Mouse (Mus musculus) T-cell, adult 2 months (primary cell): ENCODE measurements around the gene Faap24.

Experiments used
- DNase-seq: peaks from one replicate; pipeline ENCODE4 v3.0.0; 2022; ENCODE audit warnings: low spot score

The Faap24 gene

DNA sequence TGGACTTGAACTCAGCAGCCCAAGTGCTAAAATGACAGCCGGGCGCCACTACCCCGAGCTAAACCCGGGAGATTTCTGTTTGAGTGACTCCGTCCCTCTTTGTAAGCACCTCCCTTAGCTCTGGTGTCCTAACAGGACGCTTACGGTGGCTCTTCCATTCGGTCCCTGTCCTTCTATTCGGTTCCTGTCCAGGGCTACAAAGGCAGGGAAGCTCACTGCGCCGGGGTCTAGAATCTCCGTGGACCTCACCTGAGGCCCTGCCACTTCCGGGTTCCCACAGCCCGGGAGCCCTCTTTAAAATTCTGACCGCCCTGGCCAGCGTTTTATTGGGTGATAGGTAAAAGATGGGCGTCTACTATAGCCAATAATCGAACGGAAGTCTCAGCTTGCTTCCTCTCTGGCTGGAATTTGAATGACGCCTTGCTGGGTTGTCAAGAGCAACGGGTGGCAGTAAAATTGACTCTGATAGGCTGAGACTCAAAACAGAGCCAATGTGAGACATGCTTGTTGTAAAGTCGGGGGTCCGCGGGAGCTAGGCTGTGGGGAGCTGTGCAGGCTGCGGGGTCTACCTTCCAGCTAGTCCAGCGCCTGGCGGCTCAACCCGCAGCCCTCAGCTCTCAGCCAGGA, at the start of gene Faap24, which contains the start of gene Cep89:
TSS of gene Faap24 (minus strand) at position 295 of the 627 bp plus-strand sequence.
TSS of gene Cep89 (plus strand) at position 494 of the 627 bp plus-strand sequence.
- peak; percentile 96 for DNase-seq

- DNase-seq = no peak
Observed at GRCm38 (mm10) chr7:35435266-35435665, 38.6 kb upstream of the Faap24 start.

GRCm38 (mm10) chr7:35428146-35428545, 31.5 kb upstream of the Faap24 start:
- no peak for DNase-seq

- DNase-seq = no peak
Observed at GRCm38 (mm10) chr7:35423071-35423470, 26.4 kb upstream of the Faap24 start.

- no peak for DNase-seq
Observed at GRCm38 (mm10) chr7:35416654-35416948, 20.0 kb upstream of the Faap24 start.

DNA sequence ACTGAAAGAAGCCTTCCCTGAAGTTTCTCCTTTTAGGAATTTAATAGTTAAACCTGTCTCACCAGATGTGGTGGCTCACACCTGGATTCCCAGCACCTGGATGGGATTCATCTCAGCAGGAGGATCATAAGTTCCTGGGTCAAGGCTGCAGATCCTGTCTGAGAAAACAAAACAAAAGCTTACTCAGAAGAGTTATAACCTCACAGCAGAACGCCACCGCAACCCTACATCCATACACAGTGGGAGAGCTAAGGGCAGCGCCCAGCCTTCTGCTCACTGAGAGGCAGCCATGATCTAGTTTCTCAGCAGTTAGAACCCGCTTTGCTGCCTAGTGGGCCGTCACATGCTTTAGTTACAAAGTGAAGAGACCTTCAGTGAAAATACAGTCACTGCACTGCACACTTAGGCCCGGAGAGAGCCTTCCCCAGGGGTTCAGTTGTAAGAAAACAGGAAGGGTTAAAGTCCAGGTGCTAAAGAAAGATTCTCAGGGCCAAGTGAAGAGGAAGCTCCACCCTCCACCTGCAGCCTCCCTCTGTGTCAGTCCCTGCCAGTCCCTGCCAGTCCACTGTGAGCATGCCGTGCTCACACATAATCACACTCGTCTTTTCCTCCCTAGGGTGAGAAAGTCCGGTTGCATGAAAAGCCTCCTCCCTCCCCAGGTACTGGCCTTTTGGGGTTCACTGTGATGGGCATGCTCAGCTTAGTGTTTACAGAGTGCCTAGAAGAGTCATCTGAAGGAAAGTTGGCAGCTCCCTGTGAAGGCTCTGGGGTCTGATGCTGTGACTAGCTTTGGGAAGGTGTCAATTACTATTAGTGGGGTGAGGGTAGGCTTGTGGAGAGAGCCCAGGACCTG, 19.4 kb upstream of the Faap24 start:
- no peak for DNase-seq

GRCm38 (mm10) chr7:35415226-35415625, 18.6 kb upstream of the Faap24 start:
- DNase-seq = no peak

GRCm38 (mm10) chr7:35401169-35401568, 4.5 kb upstream of the Faap24 start:
- DNase-seq = no peak

DNA sequence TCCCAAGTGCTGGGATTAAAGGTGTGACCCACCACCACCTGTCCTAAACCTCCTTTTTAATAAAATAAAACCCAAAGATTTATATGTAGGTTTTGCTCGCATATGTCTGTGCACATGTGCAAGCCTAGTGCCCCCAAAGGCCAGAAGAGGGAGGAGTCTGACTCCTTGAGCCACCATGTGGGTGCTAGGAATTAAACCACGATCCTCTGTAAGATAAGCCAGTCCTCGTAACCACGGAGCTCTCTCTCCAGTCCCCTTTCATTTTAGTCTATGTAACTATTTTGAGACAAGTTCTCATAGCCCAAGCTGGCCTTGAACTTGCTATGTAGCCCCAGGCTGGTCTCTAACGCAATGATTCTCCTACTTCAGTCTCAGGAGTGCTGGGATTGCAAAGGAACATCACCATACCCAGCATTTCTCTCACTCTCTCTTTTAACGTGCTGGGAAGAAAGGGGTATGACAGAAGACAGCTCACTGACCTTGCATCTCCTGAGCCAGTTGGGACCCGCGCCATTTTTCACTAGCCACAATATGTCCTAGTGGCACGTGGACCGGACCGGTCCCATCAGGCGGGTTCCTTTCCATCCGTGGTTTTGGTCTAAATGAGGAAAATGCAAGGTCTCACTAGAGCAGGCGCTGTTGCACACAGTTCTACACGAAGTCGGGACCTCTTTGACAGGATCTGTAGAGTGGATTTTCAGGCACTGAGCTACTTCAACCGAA, 741 bp downstream of the Faap24 start:
- DNase-seq = no peak

DNA sequence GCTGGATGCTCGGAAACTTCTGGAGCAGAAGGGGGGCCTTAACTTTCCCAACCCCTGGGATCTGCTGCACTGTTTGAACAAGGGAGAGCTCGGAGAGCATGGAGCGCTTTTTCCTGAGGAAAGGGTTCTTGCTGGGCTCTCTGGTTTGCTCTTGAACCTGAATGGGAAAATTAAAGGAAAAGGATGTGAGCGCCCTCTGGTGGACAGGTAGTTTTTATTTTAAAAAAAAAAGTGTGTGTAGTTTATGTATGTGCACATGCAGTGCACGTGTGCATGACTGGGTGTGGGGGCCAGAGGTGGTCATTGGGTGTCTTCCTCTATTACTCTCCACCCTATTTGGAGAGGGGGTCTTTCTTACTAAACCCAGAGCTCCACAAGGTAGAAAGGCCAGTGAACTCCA, 3.7 kb downstream of the Faap24 start:
- no peak for DNase-seq

DNA sequence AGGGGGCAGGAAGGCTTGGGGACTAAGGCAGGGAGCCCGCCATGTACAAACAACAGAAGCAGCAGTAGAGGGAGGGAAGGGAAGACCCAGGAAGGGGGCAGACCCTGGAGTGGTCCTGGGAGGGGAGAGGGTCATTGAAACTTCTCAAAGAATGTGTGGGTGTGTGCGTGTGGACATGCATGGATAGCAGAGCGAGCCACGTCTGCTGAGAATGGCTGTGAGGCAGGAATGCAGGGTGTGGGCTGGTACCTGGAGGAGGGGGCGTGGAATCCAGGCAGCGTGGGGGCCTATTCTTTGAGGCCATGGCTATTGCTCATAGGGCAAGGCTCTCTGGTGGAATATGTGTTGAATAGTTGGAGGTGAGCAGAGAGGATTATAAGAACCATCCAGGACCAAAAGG, 7.9 kb downstream of the Faap24 start:
- no peak for DNase-seq

DNA sequence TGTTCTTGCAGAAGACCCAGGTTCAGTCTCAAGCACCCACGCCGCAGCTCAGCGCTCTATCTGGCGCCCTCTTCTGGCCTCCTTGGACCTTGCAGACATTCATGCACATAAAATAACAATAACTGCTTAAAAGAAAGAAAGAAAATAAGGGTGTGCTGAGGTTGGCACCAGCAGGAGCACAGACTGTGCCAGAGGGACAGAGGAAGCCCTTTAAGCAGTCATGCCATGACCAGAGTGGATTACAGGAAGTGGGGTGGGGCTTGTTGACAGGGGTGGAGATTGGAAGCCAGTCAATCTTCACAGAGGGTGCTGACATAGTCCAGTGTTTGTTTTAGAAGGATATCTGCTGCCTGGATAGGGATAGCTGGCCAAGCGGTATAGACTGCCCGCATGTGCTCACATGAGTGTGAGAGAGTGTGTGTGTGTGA, 10.1 kb downstream of the Faap24 start:
- DNase-seq = no peak

DNA sequence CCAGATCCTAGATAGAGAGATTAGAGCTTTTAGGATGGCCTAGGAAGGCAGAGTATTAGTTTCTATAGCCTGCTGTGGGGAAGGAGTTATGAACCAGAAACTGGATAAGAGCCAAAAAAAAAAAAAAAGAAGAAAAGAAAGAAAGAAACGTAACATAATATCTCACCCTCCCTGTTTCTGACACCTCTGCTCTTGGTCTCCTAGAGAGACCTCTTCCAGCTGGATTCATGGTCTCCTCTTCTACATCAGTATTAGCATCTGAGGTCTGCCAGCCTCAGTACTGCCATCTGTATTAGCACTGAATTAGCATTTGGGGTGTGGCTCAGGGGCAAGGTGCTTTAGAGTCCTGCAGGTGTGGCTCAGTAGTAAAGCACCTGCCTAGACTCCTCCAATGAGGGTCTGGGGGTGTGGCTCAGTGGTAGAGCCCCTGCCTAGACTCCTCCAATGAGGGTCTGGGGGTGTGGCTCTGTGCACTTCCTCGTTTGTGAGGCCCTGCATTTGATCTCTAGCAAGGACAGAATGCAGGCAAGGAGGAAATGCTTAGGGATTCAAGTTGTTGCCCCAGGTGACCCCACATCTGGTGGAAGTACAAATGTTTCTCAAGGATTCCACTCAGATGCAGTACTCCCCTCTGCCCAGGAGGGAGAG, 13.8 kb downstream of the Faap24 start:
- DNase-seq = no peak

- DNase-seq = no peak
Observed at GRCm38 (mm10) chr7:35381861-35382260, 14.8 kb downstream of the Faap24 start.

DNA sequence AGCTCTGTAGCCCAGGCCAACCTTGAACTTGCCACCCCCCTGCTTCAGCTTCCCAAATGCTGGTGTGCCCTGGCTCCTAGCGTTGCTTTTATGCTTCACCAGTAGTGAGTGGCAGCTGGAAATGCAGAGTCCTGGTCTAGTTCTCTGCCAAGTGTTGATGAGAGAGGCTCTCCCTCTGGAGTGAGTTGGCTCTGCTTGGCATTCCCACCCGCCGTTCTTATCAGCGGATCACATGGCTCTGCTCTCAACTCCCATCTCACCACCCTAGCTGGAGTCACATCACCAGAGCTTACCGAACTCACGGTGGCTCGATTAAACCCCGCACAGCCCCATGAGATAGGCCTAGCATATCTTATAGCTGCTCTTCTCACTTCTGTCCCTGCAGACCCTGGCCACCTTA, 16.3 kb downstream of the Faap24 start:
- DNase-seq = no peak

DNA sequence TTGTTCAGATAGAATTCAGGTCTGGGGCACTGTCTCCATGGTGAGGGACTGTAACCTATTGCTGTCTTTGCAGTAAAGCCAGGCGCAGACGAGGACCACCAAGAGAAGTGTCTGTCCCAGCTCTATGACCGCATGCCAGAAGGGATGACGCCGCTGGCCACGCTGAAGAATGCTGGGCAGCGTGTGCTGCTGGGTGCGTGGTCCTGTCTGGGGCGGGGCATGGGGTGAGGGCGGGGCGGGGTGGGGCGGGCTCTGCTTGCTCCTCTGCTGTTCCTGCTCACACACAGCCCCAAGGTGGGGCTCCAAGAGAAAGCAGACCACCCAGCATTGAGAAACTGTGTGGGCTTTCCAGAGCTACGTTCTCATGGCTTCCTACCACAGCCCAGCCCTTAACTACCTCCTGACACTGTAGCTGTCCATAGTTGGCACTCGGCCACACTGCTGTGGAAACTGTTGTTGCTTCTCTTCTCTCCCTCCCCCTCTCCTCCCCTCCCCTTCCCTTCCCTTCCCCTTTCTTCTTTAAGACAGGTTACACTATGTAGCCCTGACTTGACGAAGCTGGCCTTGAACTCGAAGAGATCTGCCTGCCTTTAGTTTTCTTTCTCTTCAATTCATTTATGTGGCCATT, 17.0 kb downstream of the Faap24 start:
- no peak for DNase-seq

DNA sequence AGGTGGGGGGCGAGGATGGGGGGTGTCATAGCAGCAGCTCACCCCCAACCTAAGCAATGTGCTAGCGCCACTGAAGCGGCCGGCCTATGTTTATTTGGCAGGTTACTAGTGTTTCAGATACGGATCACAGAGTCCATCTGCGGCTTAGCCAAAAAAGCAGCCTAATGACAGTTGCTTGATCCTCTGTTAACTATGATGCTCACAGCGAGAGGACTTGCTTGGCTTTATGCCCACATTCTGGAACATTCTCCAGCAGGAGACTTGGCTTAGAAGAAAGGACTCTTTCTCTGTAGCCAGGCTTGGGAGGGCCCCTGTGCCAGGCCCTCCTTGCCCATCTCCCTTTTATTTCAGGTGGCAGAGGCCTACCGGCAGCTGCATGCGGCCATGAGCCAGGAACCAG, 20.0 kb downstream of the Faap24 start:
- no peak for DNase-seq

DNA sequence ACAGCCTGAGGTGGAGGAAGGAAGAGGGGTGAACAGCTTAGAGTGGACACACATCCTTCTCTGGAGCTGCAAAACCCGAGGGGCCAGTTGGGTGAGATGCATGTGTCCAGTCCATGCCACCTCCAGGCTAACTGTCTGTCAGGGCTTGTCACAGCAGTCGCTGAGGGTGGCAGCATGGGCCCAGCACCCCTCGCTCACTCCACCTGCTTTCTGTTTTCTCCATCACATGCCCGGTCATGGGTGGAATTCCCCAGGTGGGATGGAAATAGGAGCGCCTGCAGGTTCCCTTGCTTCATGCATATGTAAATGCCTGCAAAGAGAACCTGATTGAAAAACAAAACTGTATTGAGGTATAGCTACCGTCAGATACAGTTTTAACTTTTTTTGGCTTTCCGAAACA, 22.4 kb downstream of the Faap24 start:
- no peak for DNase-seq

- DNase-seq = no peak
Observed at GRCm38 (mm10) chr7:35373146-35373989, 23.3 kb downstream of the Faap24 start.

- no peak for DNase-seq
Observed at GRCm38 (mm10) chr7:35372483-35373017, 24.1 kb downstream of the Faap24 start.

- no peak for DNase-seq
Observed at GRCm38 (mm10) chr7:35371096-35371495, 25.5 kb downstream of the Faap24 start.
